Mouse (Mus musculus): ENCODE measurements at regions not wholly inside any gene's neighbourhood (a gene's known extent, or its start where the extent isn't known, plus 50 kb on each side); places are given as distances from the start of the nearest gene placed in this dataset.

DNA sequence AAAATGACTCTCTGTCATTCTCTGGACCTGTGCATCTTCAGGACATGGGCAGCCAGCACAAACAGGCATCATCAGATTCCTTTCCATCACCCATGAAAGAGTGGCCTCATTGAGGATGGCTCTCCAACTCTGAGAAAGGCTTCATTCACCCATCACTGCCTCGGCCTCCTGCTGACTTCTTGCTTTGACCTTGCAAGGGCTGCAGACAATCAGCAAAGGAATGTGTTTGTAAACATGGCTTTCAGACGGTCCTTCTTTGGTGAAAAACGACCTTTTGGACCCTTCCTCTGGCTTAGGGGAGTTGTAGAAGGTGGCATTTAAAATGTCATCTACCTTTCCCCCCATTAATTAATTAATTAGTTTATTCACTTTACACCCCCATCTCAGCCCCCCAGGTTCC is 134.3 kb downstream of the Moxd1 start:
- no peak overlapping the region for H3K4me3 ChIP-seq (ENCODE audit: control insufficient read depth, low read depth, low read length)
- no peaks in the 10 kb centered on the region for H3K27me3 ChIP-seq (ENCODE audit: control insufficient read depth, insufficient read depth, low read length)
- TF ChIP-seq CTCF (IDR thresholded peaks at IDR 0.05; ENCODE audit: control insufficient read depth, insufficient read depth, insufficient replicate concordance, low read depth, low read length): no peak
- TF ChIP-seq POLR2A (IDR thresholded peaks at IDR 0.05; ENCODE audit: control insufficient read depth, low read depth, low read length): no peak
- H3K36me3 ChIP-seq (ENCODE audit: control insufficient read depth, insufficient read depth, low read length): no peaks in the 10 kb centered on the region
- H3K4me1 ChIP-seq (ENCODE audit: control insufficient read depth, insufficient read depth, low read length): no peaks in the 10 kb centered on the region
- no peak overlapping the region for H3K27ac ChIP-seq (ENCODE audit: control insufficient read depth, insufficient read depth, low read depth, low read length)

- H3K4me3 ChIP-seq (ENCODE audit: control insufficient read depth, low read depth, low read length): no peak overlapping the region
- H3K27me3 ChIP-seq (ENCODE audit: control insufficient read depth, insufficient read depth, low read length): no peaks in the 10 kb centered on the region
- TF ChIP-seq POLR2A (IDR thresholded peaks at IDR 0.05; ENCODE audit: control insufficient read depth, low read depth, low read length) (no peak), CTCF (IDR thresholded peaks at IDR 0.05; ENCODE audit: control insufficient read depth, insufficient read depth, insufficient replicate concordance, low read depth, low read length) (no peak)
- H3K36me3 ChIP-seq (ENCODE audit: control insufficient read depth, insufficient read depth, low read length): no peaks in the 10 kb centered on the region
- no peaks in the 10 kb centered on the region for H3K4me1 ChIP-seq (ENCODE audit: control insufficient read depth, insufficient read depth, low read length)
- H3K27ac ChIP-seq (ENCODE audit: control insufficient read depth, insufficient read depth, low read depth, low read length): no peak overlapping the region
Observed at GRCm38 (mm10) chr10:24361424-24361823, 138.1 kb downstream of the Moxd1 start.

GRCm38 (mm10) chr10:24365369-24365768 is 142.1 kb downstream of the Moxd1 start:
- Histone ChIP-seq H3K27me3 (ENCODE audit: control insufficient read depth, insufficient read depth, low read length) (no peaks in the 10 kb centered on the region), H3K4me1 (ENCODE audit: control insufficient read depth, insufficient read depth, low read length) (no peaks in the 10 kb centered on the region), H3K27ac (ENCODE audit: control insufficient read depth, insufficient read depth, low read depth, low read length) (no peak overlapping the region), H3K36me3 (ENCODE audit: control insufficient read depth, insufficient read depth, low read length) (no peaks in the 10 kb centered on the region), H3K4me3 (ENCODE audit: control insufficient read depth, low read depth, low read length) (no peak overlapping the region)
- no peak for TF ChIP-seq POLR2A (IDR thresholded peaks at IDR 0.05; ENCODE audit: control insufficient read depth, low read depth, low read length)

DNA sequence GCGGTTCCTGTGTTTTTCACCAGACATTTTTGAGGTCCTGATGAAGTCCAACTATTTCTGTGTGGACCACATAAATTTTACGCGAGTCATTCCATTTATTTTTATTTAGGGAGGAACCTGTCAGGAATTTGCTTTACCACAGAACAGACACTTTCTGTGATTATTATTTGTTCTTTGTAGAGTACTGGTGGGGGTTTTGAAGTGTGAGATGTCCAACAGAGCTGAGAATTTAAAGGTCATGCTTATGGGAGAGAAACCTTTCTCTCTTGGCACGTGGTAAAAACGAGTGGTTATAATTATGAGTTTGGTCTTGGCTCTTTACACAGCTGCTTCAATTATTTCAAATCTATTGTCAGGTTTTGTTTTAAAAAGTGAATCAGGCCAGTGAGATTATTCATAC is 143.7 kb downstream of the Moxd1 start:
- no peak overlapping the region for H3K27ac ChIP-seq (ENCODE audit: control insufficient read depth, insufficient read depth, low read depth, low read length)
- H3K4me1 ChIP-seq (ENCODE audit: control insufficient read depth, insufficient read depth, low read length): no peaks in the 10 kb centered on the region
- no peaks in the 10 kb centered on the region for H3K36me3 ChIP-seq (ENCODE audit: control insufficient read depth, insufficient read depth, low read length)
- H3K4me3 ChIP-seq (ENCODE audit: control insufficient read depth, low read depth, low read length): no peak overlapping the region
- TF ChIP-seq CTCF (IDR thresholded peaks at IDR 0.05; ENCODE audit: control insufficient read depth, insufficient read depth, insufficient replicate concordance, low read depth, low read length) (no peak), POLR2A (IDR thresholded peaks at IDR 0.05; ENCODE audit: control insufficient read depth, low read depth, low read length) (no peak)
- H3K27me3 ChIP-seq (ENCODE audit: control insufficient read depth, insufficient read depth, low read length): no peaks in the 10 kb centered on the region

DNA sequence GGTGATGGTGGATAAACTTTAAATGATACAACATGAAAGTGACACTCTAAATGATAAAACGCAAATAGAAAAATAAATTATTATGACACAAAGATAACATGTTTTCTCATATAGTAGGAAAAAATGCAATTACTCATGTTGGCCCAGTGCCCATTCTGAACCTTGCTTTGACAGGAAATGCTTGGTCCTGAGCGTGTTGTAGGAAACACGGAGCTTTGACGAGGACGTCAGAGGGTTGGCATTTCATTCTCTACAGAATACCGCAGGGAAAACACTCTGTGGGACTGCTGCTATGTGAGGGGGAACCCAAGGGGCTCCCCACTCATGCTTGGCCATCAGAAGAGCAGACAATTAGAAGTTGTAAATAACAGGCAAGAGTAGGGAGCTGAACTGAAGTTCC is 150.6 kb downstream of the Moxd1 start:
- Histone ChIP-seq H3K4me1 (ENCODE audit: control insufficient read depth, insufficient read depth, low read length) (no peaks in the 10 kb centered on the region), H3K27me3 (ENCODE audit: control insufficient read depth, insufficient read depth, low read length) (no peaks in the 10 kb centered on the region), H3K27ac (ENCODE audit: control insufficient read depth, insufficient read depth, low read depth, low read length) (no peak overlapping the region), H3K4me3 (ENCODE audit: control insufficient read depth, low read depth, low read length) (no peak overlapping the region), H3K36me3 (ENCODE audit: control insufficient read depth, insufficient read depth, low read length) (no peaks in the 10 kb centered on the region)
- TF ChIP-seq POLR2A (IDR thresholded peaks at IDR 0.05; ENCODE audit: control insufficient read depth, low read depth, low read length): no peak
- no peak for TF ChIP-seq CTCF (IDR thresholded peaks at IDR 0.05; ENCODE audit: control insufficient read depth, insufficient read depth, insufficient replicate concordance, low read depth, low read length)

DNA sequence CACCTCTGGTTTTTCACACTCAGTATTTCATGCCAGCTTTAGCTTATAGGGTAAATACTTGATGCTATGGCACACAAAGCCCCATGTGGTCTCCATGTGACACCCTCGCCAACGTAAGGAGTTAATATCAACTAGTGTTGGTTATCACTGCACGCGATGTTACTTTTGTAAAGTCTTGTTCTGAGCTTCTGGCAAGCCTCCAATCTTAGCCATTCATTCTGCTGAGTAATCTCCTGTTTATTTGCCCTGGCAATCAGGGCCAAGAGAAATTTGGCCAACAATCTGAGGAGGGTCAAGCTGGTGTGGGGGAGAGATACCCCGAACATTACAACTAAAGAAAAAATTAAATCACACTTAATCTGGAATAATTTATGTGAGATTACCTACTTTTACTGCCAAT is 156.0 kb downstream of the Moxd1 start:
- Histone ChIP-seq H3K36me3 (ENCODE audit: control insufficient read depth, insufficient read depth, low read length) (no peaks in the 10 kb centered on the region), H3K4me1 (ENCODE audit: control insufficient read depth, insufficient read depth, low read length) (no peaks in the 10 kb centered on the region), H3K4me3 (ENCODE audit: control insufficient read depth, low read depth, low read length) (no peak overlapping the region), H3K27me3 (ENCODE audit: control insufficient read depth, insufficient read depth, low read length) (no peaks in the 10 kb centered on the region), H3K27ac (ENCODE audit: control insufficient read depth, insufficient read depth, low read depth, low read length) (no peak overlapping the region)
- TF ChIP-seq CTCF (IDR thresholded peaks at IDR 0.05; ENCODE audit: control insufficient read depth, insufficient read depth, insufficient replicate concordance, low read depth, low read length) (no peak), POLR2A (IDR thresholded peaks at IDR 0.05; ENCODE audit: control insufficient read depth, low read depth, low read length) (no peak)

- TF ChIP-seq POLR2A (IDR thresholded peaks at IDR 0.05; ENCODE audit: control insufficient read depth, low read depth, low read length) (no peak), CTCF (IDR thresholded peaks at IDR 0.05; ENCODE audit: control insufficient read depth, insufficient read depth, insufficient replicate concordance, low read depth, low read length) (no peak)
- Histone ChIP-seq H3K27me3 (ENCODE audit: control insufficient read depth, insufficient read depth, low read length) (no peaks in the 10 kb centered on the region), H3K27ac (ENCODE audit: control insufficient read depth, insufficient read depth, low read depth, low read length) (no peak overlapping the region), H3K4me1 (ENCODE audit: control insufficient read depth, insufficient read depth, low read length) (no peaks in the 10 kb centered on the region), H3K4me3 (ENCODE audit: control insufficient read depth, low read depth, low read length) (no peak overlapping the region), H3K36me3 (ENCODE audit: control insufficient read depth, insufficient read depth, low read length) (no peaks in the 10 kb centered on the region)
Observed at GRCm38 (mm10) chr10:24380478-24381273, 157.4 kb downstream of the Moxd1 start.
